Mouse (Mus musculus) hindbrain, embryonic 10.5 days (tissue): ENCODE measurements at regions not wholly inside any gene's neighbourhood (a gene's known extent, or its start where the extent isn't known, plus 50 kb on each side); places are given as distances from the start of the nearest gene placed in this dataset.

ENCODE experiments used
- DNase-seq: peaks from one replicate; pipeline ENCODE4 v3.0.0-alpha.2; 2017; ENCODE audit warnings: low spot score
- H3K27ac ChIP-seq: fragments of 300-500 bp; sonication (generic); 2 replicates; pipeline ENCODE4 v1.5.1; 2016; ENCODE audit warnings: mild to moderate bottlenecking, moderate library complexity
- H3K27me3 ChIP-seq: fragments of 300-500 bp; sonication (generic); 2 replicates; pipeline ENCODE4 v1.6.1; 2016; ENCODE audit warnings: mild to moderate bottlenecking; ENCODE audit not compliant: poor library complexity, insufficient read depth, severe bottlenecking
- H3K36me3 ChIP-seq: fragments of 300-500 bp; sonication (generic); 2 replicates; pipeline ENCODE4 v1.6.1; 2016; ENCODE audit warnings: mild to moderate bottlenecking, moderate library complexity
- H3K4me1 ChIP-seq: fragments of 300-500 bp; sonication (generic); replicated peaks from 2 replicates; pipeline ENCODE4 v1.6.1; 2016; ENCODE audit warnings: mild to moderate bottlenecking
- H3K4me3 ChIP-seq: fragments of 300-500 bp; sonication (generic); 2 replicates; pipeline ENCODE4 v1.5.1; 2016; ENCODE audit warnings: mild to moderate bottlenecking, moderate library complexity
- H3K9me3 ChIP-seq: fragments of 300-500 bp; sonication (generic); 2 replicates; pipeline ENCODE4 v1.6.1; 2016; ENCODE audit warnings: mild to moderate bottlenecking, moderate library complexity
- WGBS: fragments of 180-500 bp; shearing (Covaris S2); methylation state at CpG from one replicate; pipeline ENCODE4 v1.1.7; 2016; 5-methylcytosine and 5-hydroxymethylcytosine counted together

GRCm38 (mm10) chr12:29179405-29179804 is 348.8 kb upstream of the Myt1l start:
- no peak for DNase-seq
- no peak overlapping the region for H3K4me3 ChIP-seq
- H3K4me1 ChIP-seq = peaks cover 6% of the 10 kb centered on the region
- WGBS = 19% methylated on average over 2 of the region's 2 CpGs
- H3K27me3 ChIP-seq = no peaks in the 10 kb centered on the region
- no peak overlapping the region for H3K27ac ChIP-seq
- no peaks in the 10 kb centered on the region for H3K36me3 ChIP-seq
- no peaks in the 10 kb centered on the region for H3K9me3 ChIP-seq

GRCm38 (mm10) chr12:29180576-29180975 is 347.6 kb upstream of the Myt1l start:
- H3K27me3 ChIP-seq = no peaks in the 10 kb centered on the region
- no peak overlapping the region for H3K27ac ChIP-seq
- WGBS = 62% methylated on average over 1 of the region's 1 CpGs
- no peaks in the 10 kb centered on the region for H3K36me3 ChIP-seq
- DNase-seq = no peak
- H3K9me3 ChIP-seq = no peaks in the 10 kb centered on the region
- no peak overlapping the region for H3K4me3 ChIP-seq
- peaks cover 6% of the 10 kb centered on the region for H3K4me1 ChIP-seq

DNA sequence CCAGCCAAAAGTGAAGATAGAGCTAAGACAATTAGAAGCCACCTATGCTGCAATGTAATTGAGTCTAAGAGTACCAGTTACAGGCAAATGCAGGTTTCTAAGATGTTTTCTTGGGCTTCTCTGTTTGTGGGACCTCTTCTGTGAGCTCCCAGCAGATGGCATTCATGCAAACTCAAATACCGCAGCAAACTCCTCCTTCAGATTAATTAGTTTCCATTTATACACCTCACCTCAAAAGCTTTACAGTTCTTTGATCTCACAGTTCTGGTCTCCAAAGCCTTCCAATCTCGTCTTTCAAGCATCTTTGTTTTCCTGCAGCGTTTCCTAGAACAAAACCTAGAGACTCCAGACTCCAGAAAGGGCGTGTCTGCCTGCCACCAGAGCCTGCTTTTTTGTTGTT is 340.6 kb upstream of the Myt1l start:
- DNase-seq = no peak
- Histone ChIP-seq H3K9me3 (no peaks in the 10 kb centered on the region), H3K4me3 (no peak overlapping the region), H3K27me3 (no peaks in the 10 kb centered on the region), H3K27ac (no peak overlapping the region), H3K4me1 (no peaks in the 10 kb centered on the region), H3K36me3 (no peaks in the 10 kb centered on the region)
- WGBS = 57% methylated on average over 4 of the region's 4 CpGs

DNA sequence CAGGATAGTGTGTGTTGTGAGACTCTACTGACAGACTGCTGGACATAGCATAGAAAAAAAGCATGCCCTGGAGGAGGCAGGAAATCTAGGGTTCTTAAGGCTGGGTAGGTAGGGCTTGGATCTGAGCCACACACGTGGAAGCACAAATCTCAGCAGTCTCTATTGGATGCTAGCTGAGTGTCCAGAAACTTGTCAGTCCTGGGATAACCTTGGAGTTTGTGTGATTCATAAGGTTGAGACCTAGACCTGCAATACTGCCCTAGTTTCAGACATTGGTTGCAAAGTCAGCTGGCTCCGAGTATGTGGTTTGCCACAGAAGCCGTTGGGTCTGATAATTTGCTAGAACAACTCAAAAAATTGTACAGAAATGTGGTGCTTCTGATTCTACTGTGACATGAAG is 335.8 kb upstream of the Myt1l start:
- Histone ChIP-seq H3K27me3 (no peaks in the 10 kb centered on the region), H3K27ac (no peak overlapping the region), H3K36me3 (no peaks in the 10 kb centered on the region), H3K9me3 (no peaks in the 10 kb centered on the region), H3K4me3 (no peak overlapping the region), H3K4me1 (no peaks in the 10 kb centered on the region)
- WGBS = 94% methylated on average over 3 of the region's 3 CpGs
- DNase-seq = no peak

DNA sequence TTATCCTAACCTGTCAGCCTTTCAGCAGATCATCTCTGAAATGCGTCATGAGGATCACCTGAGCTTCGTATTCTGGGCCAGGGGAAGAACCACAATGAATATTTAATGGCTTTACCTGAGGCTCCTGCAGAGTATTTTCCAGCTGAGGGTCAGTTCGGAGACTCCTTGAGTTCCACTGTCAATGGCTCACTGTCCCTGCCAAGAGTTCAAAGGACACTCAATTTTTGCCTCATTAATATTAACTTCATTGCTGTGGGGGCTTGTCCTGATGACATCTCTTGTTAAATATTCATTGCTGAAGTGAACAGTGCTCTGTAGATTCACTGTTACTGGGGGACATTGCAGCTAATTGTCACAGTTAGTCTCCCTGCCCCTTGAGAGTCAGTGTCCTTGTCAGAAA is 316.2 kb upstream of the Myt1l start:
- WGBS = 58% methylated on average over 3 of the region's 3 CpGs
- no peaks in the 10 kb centered on the region for H3K9me3 ChIP-seq
- H3K36me3 ChIP-seq = no peaks in the 10 kb centered on the region

DNA sequence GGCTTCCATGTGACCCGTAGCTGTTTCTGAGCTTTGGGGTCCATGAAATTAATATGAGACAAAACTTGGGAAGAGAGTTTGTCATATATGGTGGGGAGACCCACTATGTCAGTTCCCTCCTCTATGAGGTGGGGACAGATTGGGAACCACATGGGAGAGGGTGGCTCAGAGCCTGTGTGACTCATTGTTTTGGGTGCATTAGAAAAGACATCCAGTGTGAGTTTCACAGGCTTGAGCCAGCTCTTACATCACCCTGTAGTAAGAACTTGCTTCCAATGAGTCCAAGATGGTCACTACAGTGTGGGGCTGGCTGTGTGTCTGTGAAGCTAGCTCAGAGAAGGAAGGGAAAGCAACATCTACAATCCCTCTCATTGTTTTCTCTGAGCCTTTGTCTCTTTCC is 314.6 kb upstream of the Myt1l start:
- H3K9me3 ChIP-seq = no peaks in the 10 kb centered on the region
- H3K4me1 ChIP-seq = peaks cover 6% of the 10 kb centered on the region; the same call in 1 of the 2 replicates
- WGBS = 74% methylated on average over 1 of the region's 1 CpGs
- H3K4me3 ChIP-seq = no peak overlapping the region
- DNase-seq = no peak
- no peak overlapping the region for H3K27ac ChIP-seq
- H3K36me3 ChIP-seq = no peaks in the 10 kb centered on the region
- H3K27me3 ChIP-seq = no peaks in the 10 kb centered on the region

More for the DNA sequence above, 316.2 kb upstream of the Myt1l start:
- no peaks in the 10 kb centered on the region for H3K27me3 ChIP-seq
- peaks cover 6% of the 10 kb centered on the region; the same call in 1 of the 2 replicates for H3K4me1 ChIP-seq
- no peak overlapping the region for H3K27ac ChIP-seq
- H3K4me3 ChIP-seq = no peak overlapping the region
- no peak for DNase-seq

DNA sequence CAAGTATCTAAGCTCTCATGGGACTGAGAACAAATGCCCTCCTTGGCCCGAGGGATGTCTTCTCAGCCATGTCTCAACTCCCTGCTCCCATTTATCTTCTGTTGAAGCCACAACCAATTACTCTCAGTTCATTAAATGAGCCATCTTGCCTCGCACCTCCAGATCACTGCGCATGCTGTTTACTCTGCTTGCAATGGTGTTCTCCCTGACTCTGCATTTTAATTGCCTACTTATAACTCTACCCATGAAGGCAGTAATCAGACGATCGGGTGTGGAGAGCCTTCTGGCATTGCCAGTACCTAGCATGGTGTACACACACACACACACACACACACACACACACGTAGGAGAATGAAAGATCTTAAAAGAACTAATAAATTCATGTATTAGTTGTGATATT is 306.1 kb upstream of the Myt1l start:
- no peak overlapping the region for H3K27ac ChIP-seq
- 88% methylated on average over 6 of the region's 6 CpGs for WGBS
- no peak overlapping the region for H3K4me3 ChIP-seq
- no peaks in the 10 kb centered on the region for H3K9me3 ChIP-seq
- H3K27me3 ChIP-seq = no peaks in the 10 kb centered on the region
- DNase-seq = no peak
- no peaks in the 10 kb centered on the region; the same call in 1 of the 2 replicates for H3K4me1 ChIP-seq
- no peaks in the 10 kb centered on the region for H3K36me3 ChIP-seq

GRCm38 (mm10) chr12:29226001-29226400 is 302.2 kb upstream of the Myt1l start:
- Histone ChIP-seq H3K36me3 (no peaks in the 10 kb centered on the region), H3K4me1 (no peaks in the 10 kb centered on the region), H3K27ac (no peak overlapping the region), H3K27me3 (no peaks in the 10 kb centered on the region), H3K4me3 (no peak overlapping the region), H3K9me3 (no peaks in the 10 kb centered on the region)
- no peak for DNase-seq
- 35% methylated on average over 1 of the region's 1 CpGs for WGBS

GRCm38 (mm10) chr12:29232492-29233447 is 295.4 kb upstream of the Myt1l start:
- DNase-seq = no peak
- no peaks in the 10 kb centered on the region for H3K36me3 ChIP-seq
- whole genome bisulfite sequencing = 25% methylated on average over 16 of the region's 16 CpGs
- H3K4me3 ChIP-seq = peak overlapping the region; percentile 23
- H3K9me3 ChIP-seq = no peaks in the 10 kb centered on the region
- no peaks in the 10 kb centered on the region for H3K27me3 ChIP-seq
- H3K27ac ChIP-seq = peak overlapping the region; percentile 35; the same call in 1 of the 2 replicates
- H3K4me1 ChIP-seq = peaks cover 25% of the 10 kb centered on the region

GRCm38 (mm10) chr12:29236496-29236895 is 291.7 kb upstream of the Myt1l start:
- DNase-seq = no peak
- WGBS = 81% methylated on average over 2 of the region's 2 CpGs
- Histone ChIP-seq H3K27ac (no peak overlapping the region), H3K4me3 (no peak overlapping the region), H3K9me3 (no peaks in the 10 kb centered on the region), H3K4me1 (peaks cover 42% of the 10 kb centered on the region), H3K27me3 (no peaks in the 10 kb centered on the region), H3K36me3 (no peaks in the 10 kb centered on the region)

DNA sequence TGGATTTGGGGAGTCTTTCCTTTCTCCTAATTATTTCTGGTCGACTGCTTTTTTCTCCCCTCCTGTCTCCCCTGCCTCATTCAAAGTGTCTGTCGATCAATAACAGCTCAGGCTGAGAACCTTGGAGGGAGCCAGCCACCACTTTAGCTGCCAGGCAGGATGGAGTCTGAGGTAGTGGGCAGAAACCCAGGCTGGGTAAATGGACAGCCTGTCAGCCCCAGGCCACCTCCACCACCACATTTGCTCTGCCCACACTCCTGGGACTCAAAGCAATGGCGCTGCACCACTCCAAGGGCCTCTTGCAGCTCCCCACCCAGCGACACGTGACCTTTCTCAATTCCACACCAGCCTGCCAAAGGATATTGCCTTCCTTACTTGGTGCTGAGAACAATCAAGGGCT is 290.7 kb upstream of the Myt1l start:
- H3K27me3 ChIP-seq = no peaks in the 10 kb centered on the region
- DNase-seq = no peak
- H3K9me3 ChIP-seq = no peaks in the 10 kb centered on the region
- H3K4me3 ChIP-seq = no peak overlapping the region
- peak overlapping the region; percentile 41 for H3K27ac ChIP-seq
- WGBS = 53% methylated on average over 5 of the region's 5 CpGs
- H3K4me1 ChIP-seq = peaks cover 35% of the 10 kb centered on the region
- H3K36me3 ChIP-seq = no peaks in the 10 kb centered on the region

GRCm38 (mm10) chr12:29239482-29239881 is 288.7 kb upstream of the Myt1l start:
- Histone ChIP-seq H3K27me3 (no peaks in the 10 kb centered on the region; the same call in 1 of the 2 replicates), H3K27ac (no peak overlapping the region), H3K9me3 (no peaks in the 10 kb centered on the region), H3K4me1 (peaks cover 22% of the 10 kb centered on the region), H3K36me3 (no peaks in the 10 kb centered on the region), H3K4me3 (no peak overlapping the region)
- no peak for DNase-seq
- 88% methylated on average over 3 of the region's 3 CpGs for WGBS

DNA sequence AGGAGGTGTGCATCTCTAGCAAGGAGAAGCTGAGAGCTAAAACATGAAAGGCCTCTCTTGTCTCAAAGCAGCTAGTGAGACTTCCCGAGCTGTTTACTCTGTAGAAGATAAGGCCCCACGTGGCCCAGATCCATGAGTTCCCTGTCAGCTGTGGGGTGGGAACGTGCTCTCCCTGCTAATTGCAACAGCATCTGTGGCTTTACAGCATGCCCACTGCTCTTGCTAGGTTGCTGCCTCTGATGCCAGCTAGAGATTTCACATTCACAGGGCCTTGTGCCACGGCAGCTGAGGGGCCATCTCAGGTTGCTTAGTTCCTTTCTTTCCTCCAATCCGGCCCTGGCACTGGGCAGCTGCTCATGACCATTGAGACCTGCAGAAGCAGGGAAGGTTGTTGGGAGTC is 288.2 kb upstream of the Myt1l start:
- H3K9me3 ChIP-seq = no peaks in the 10 kb centered on the region
- no peak for DNase-seq
- H3K36me3 ChIP-seq = no peaks in the 10 kb centered on the region
- no peaks in the 10 kb centered on the region; the same call in 1 of the 2 replicates for H3K27me3 ChIP-seq
- no peak overlapping the region for H3K4me3 ChIP-seq
- no peak overlapping the region for H3K27ac ChIP-seq
- 69% methylated on average over 5 of the region's 5 CpGs for WGBS
- peaks cover 22% of the 10 kb centered on the region for H3K4me1 ChIP-seq
